Mouse (Mus musculus): ENCODE data around the gene Stam2. TPM values are rescaled to one million over a fixed set of nuclear protein-coding genes. Genes with fewer than 3 reads are reported as not detected.
A peak's percentile ranks its signal among the peaks of the same experiment; 100 is the strongest.

The Stam2 gene
- polyA plus RNA-seq, 1 experiment from 2014 or later, result 30.5 TPM

GRCm38 (mm10) chr2:52674886-52675277 is 67.2 kb downstream of the Stam2 start:
- no peaks in the 10 kb centered on the region for H3K36me3 ChIP-seq
- H3K27me3 ChIP-seq (ENCODE audit: insufficient read depth, poor library complexity, severe bottlenecking), result peaks cover 40% of the 10 kb centered on the region
- H3K9me3 ChIP-seq, result no peaks in the 10 kb centered on the region
- under 1% methylated on average over 19 of the region's 19 CpGs for WGBS
- peak overlapping the region; percentile 80 for H3K4me3 ChIP-seq
- peak; percentile 63 for DNase-seq (ENCODE audit: low spot score)
- no peak overlapping the region for H3K27ac ChIP-seq
- peaks cover 20% of the 10 kb centered on the region; the same call in 1 of the 2 replicates for H3K4me1 ChIP-seq

- Histone ChIP-seq H3K27ac (no peak overlapping the region), H3K36me3 (no peaks in the 10 kb centered on the region), H3K9me3 (no peaks in the 10 kb centered on the region), H3K4me3 (no peak overlapping the region), H3K4me1 (peaks cover 20% of the 10 kb centered on the region; the same call in 1 of the 2 replicates), H3K27me3 (ENCODE audit: insufficient read depth, poor library complexity, severe bottlenecking) (peaks cover 33% of the 10 kb centered on the region)
- WGBS, result 74% methylated on average over 1 of the region's 1 CpGs
- no peak for DNase-seq (ENCODE audit: low spot score)
Measured at GRCm38 (mm10) chr2:52673172-52673571, 68.9 kb downstream of the Stam2 start.

GRCm38 (mm10) chr2:52670733-52671132 is 71.3 kb downstream of the Stam2 start:
- Histone ChIP-seq H3K4me3 (no peak overlapping the region), H3K36me3 (no peaks in the 10 kb centered on the region), H3K27me3 (ENCODE audit: insufficient read depth, poor library complexity, severe bottlenecking) (peaks cover 20% of the 10 kb centered on the region), H3K4me1 (peaks cover 9% of the 10 kb centered on the region; the same call in 1 of the 2 replicates), H3K9me3 (no peaks in the 10 kb centered on the region), H3K27ac (no peak overlapping the region)
- DNase-seq (ENCODE audit: low spot score), result no peak
- 85% methylated on average over 5 of the region's 5 CpGs for WGBS

GRCm38 (mm10) chr2:52668480-52668879 is 73.6 kb downstream of the Stam2 start:
- Histone ChIP-seq H3K9me3 (no peaks in the 10 kb centered on the region), H3K4me1 (no peaks in the 10 kb centered on the region)
- WGBS, result 85% methylated on average over 6 of the region's 6 CpGs

GRCm38 (mm10) chr2:52656722-52657121 is 85.4 kb downstream of the Stam2 start:
- WGBS, result 86% methylated on average over 5 of the region's 5 CpGs
- Histone ChIP-seq H3K27ac (no peak overlapping the region), H3K4me1 (no peaks in the 10 kb centered on the region), H3K4me3 (no peak overlapping the region), H3K9me3 (no peaks in the 10 kb centered on the region), H3K27me3 (ENCODE audit: insufficient read depth, poor library complexity, severe bottlenecking) (peaks cover 11% of the 10 kb centered on the region; the same call in 1 of the 2 replicates), H3K36me3 (no peaks in the 10 kb centered on the region)
- no peak for DNase-seq (ENCODE audit: low spot score)

More at GRCm38 (mm10) chr2:52668480-52668879, 73.6 kb downstream of the Stam2 start:
- no peak for DNase-seq (ENCODE audit: low spot score)
- H3K4me3 ChIP-seq, result no peak overlapping the region
- no peak overlapping the region for H3K27ac ChIP-seq
- H3K36me3 ChIP-seq, result no peaks in the 10 kb centered on the region
- no peaks in the 10 kb centered on the region; the same call in 1 of the 2 replicates for H3K27me3 ChIP-seq (ENCODE audit: insufficient read depth, poor library complexity, severe bottlenecking)

- H3K27ac ChIP-seq, result no peak overlapping the region
- WGBS, result 73% methylated on average over 4 of the region's 4 CpGs
- no peaks in the 10 kb centered on the region for H3K9me3 ChIP-seq
- DNase-seq (ENCODE audit: low spot score), result no peak
- H3K4me3 ChIP-seq, result no peak overlapping the region
- H3K4me1 ChIP-seq, result no peaks in the 10 kb centered on the region
- peaks cover 5% of the 10 kb centered on the region; the same call in 1 of the 2 replicates for H3K27me3 ChIP-seq (ENCODE audit: insufficient read depth, poor library complexity, severe bottlenecking)
- H3K36me3 ChIP-seq, result no peaks in the 10 kb centered on the region
Measured at GRCm38 (mm10) chr2:52654541-52654940, 87.5 kb downstream of the Stam2 start.

GRCm38 (mm10) chr2:52651547-52651946 is 90.5 kb downstream of the Stam2 start:
- H3K4me3 ChIP-seq, result no peak overlapping the region
- 74% methylated on average over 6 of the region's 6 CpGs for WGBS
- DNase-seq (ENCODE audit: low spot score), result no peak
- H3K4me1 ChIP-seq, result no peaks in the 10 kb centered on the region
- no peak overlapping the region for H3K27ac ChIP-seq
- H3K36me3 ChIP-seq, result no peaks in the 10 kb centered on the region
- no peaks in the 10 kb centered on the region for H3K27me3 ChIP-seq (ENCODE audit: insufficient read depth, poor library complexity, severe bottlenecking)
- H3K9me3 ChIP-seq, result no peaks in the 10 kb centered on the region

- Histone ChIP-seq H3K36me3 (no peaks in the 10 kb centered on the region), H3K4me1 (no peaks in the 10 kb centered on the region), H3K27ac (no peak overlapping the region), H3K27me3 (ENCODE audit: insufficient read depth, poor library complexity, severe bottlenecking) (no peaks in the 10 kb centered on the region), H3K4me3 (no peak overlapping the region), H3K9me3 (no peaks in the 10 kb centered on the region)
- DNase-seq (ENCODE audit: low spot score), result no peak
- 74% methylated on average over 8 of the region's 8 CpGs for WGBS
Measured at GRCm38 (mm10) chr2:52647255-52647998, 94.7 kb downstream of the Stam2 start.

GRCm38 (mm10) chr2:52643657-52644056 is 98.4 kb downstream of the Stam2 start:
- no peak for DNase-seq (ENCODE audit: low spot score)
- H3K27me3 ChIP-seq (ENCODE audit: insufficient read depth, poor library complexity, severe bottlenecking), result no peaks in the 10 kb centered on the region
- no peak overlapping the region for H3K4me3 ChIP-seq
- WGBS, result 44% methylated on average over 6 of the region's 6 CpGs
- H3K4me1 ChIP-seq, result no peaks in the 10 kb centered on the region
- H3K27ac ChIP-seq, result no peak overlapping the region
- H3K36me3 ChIP-seq, result no peaks in the 10 kb centered on the region
- H3K9me3 ChIP-seq, result no peaks in the 10 kb centered on the region

Other genes starting within 250 kb of the Stam2 start
- gene Cacnb4, start 65.5 kb downstream of the Stam2 start, polyA plus RNA-seq (2016; fragmentation: Nextera tagmentation; extraction: Ambion mirVana), result 0.29 and 0.36 TPM in 2 replicates
- 1.0 and 2.5 TPM in 2 replicates for gene Fmnl2, start 115.6 kb upstream of the Stam2 start, polyA plus RNA-seq (2016; fragmentation: Nextera tagmentation; extraction: Ambion mirVana)